Mouse (Mus musculus) forebrain, embryonic 10.5 days (tissue): ENCODE measurements around the gene Bcl6. TPM values are rescaled to one million over a fixed set of nuclear protein-coding genes. Genes with fewer than 3 reads are reported as not detected.

Experiments
- DNase-seq: peaks from one replicate; pipeline ENCODE4 v3.0.0-alpha.2; 2017; ENCODE audit warnings: low spot score; ENCODE audit errors: extremely low spot score
- H3K27ac ChIP-seq: fragments of 300-500 bp; sonication (generic); 2 replicates; pipeline ENCODE4 v1.5.1; 2016; ENCODE audit warnings: mild to moderate bottlenecking
- H3K27me3 ChIP-seq: fragments of 300-500 bp; sonication (generic); 2 replicates; pipeline ENCODE4 v1.6.1; 2016; ENCODE audit warnings: mild to moderate bottlenecking; ENCODE audit not compliant: poor library complexity, severe bottlenecking
- H3K36me3 ChIP-seq: fragments of 300-500 bp; sonication (generic); replicated peaks from 2 replicates; pipeline ENCODE4 v1.6.1; 2016; ENCODE audit warnings: mild to moderate bottlenecking, moderate library complexity
- H3K4me1 ChIP-seq: fragments of 300-500 bp; sonication (generic); 2 replicates; pipeline ENCODE4 v1.6.1; 2016
- H3K4me3 ChIP-seq: fragments of 300-500 bp; sonication (generic); 2 replicates; pipeline ENCODE4 v1.5.1; 2016; ENCODE audit warnings: mild to moderate bottlenecking, moderate library complexity
- H3K9me3 ChIP-seq: fragments of 300-500 bp; sonication (generic); 2 replicates; pipeline ENCODE4 v1.6.1; 2016; ENCODE audit warnings: mild to moderate bottlenecking, moderate library complexity
- WGBS: fragments of 180-500 bp; shearing (Covaris S2); methylation state at CpG from one replicate; pipeline ENCODE4 v1.1.7; 2016; 5-methylcytosine and 5-hydroxymethylcytosine counted together
- polyA plus RNA-seq: library from polyadenylated mRNA; unstranded; fragments of >200 nt; fragmentation: Nextera tagmentation; extraction: Ambion mirVana; gene quantifications from 2 replicates; pipeline ENCODE4 v1.2.1, GENCODE M21; 2016

The Bcl6 gene
- polyA plus RNA-seq, 1 experiment from 2014 or later: 0.25 TPM

DNA sequence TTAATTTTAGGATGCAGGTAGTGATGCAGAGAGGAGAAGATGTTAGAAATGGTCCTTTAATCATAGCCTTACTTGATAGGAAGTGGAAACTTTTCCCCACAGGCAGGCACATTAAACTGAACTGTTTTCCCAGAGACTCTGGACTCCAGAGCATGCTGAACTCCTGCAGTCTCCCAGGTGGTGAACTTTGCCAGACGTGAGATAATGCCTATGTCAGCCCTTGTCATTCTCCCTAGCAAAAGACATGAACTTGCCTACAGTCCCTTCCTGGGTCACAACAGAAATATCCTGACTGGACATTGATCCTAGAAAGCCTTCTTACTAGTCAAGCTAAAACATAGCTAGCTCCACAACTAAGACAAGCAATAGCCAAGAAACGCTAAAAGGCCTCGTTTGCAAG is 22.7 kb upstream of the Bcl6 start:
- DNase-seq: no peak
- H3K27me3 ChIP-seq: no peaks in the 10 kb centered on the region
- no peaks in the 10 kb centered on the region for H3K36me3 ChIP-seq
- no peak overlapping the region for H3K27ac ChIP-seq
- 83% methylated on average over 3 of the region's 3 CpGs for WGBS
- H3K9me3 ChIP-seq: no peaks in the 10 kb centered on the region
- H3K4me3 ChIP-seq: no peak overlapping the region
- H3K4me1 ChIP-seq: no peaks in the 10 kb centered on the region

DNA sequence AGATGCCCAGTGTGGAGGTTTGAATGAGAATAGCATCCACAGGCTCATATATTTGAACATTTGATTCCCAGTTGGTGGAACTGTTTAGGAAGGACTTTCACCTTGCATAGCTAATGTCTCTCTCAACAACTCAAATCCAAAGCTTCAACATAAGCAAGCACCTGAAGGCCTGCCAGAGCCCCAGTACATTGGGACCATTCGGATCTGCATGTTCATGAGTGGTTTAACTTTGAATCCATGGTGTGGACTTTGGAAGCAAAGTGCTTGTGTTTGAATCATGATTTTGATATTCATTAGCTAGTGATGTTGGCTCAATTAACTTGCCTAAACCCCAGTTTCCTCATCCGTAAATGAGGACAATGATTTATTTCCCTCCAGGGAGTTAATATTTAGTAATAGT is 21.2 kb upstream of the Bcl6 start:
- no peak for DNase-seq
- no peaks in the 10 kb centered on the region for H3K9me3 ChIP-seq
- WGBS: 92% methylated on average over 2 of the region's 2 CpGs
- H3K27me3 ChIP-seq: no peaks in the 10 kb centered on the region
- H3K27ac ChIP-seq: no peak overlapping the region
- no peaks in the 10 kb centered on the region for H3K4me1 ChIP-seq
- H3K4me3 ChIP-seq: no peak overlapping the region
- no peaks in the 10 kb centered on the region for H3K36me3 ChIP-seq

DNA sequence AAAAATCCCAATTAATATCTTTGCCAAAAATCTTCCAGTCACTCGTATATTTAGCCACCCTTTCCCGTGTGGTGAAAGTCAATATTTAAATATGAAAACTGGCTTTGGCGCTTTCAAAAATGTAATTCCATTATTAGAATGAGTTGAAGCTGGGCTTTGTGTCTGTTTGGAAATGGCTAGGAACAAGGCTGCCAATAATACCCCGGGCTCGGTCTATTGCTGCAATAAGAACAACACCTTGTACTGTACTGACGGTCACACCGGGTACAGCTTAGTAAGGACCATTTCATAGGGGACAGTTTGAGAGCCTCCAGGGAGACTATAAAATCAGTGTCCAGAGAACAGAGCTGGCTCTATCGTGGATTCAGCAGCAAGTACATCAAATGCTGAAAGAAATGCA is 17.3 kb upstream of the Bcl6 start:
- 92% methylated on average over 8 of the region's 8 CpGs for WGBS
- Histone ChIP-seq H3K27ac (no peak overlapping the region), H3K4me3 (no peak overlapping the region), H3K9me3 (no peaks in the 10 kb centered on the region), H3K27me3 (no peaks in the 10 kb centered on the region), H3K36me3 (no peaks in the 10 kb centered on the region), H3K4me1 (no peaks in the 10 kb centered on the region)
- DNase-seq: no peak

DNA sequence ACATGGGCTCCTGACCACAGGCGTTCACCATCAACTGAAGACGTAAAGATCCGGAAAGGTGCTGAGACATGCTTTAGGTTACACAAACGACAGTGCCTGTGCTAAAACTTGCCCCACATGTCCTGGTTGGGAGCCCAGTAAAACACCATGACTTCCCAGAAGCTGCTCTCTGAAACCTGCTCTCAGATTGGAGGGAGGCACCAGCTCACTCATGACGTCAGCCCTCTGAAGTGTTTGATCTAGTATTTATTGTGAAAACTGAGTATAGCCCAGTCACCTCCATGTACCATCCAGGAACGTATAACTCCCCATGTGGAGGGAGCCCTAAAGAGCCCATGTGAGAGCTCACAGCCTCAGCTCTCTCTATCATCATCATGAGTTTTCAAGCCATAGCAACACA is 9.3 kb upstream of the Bcl6 start:
- Histone ChIP-seq H3K27me3 (0 out of 2 replicates have a peak, but pooled peaks cover 3% of the 10 kb centered on the region), H3K4me3 (no peak overlapping the region), H3K9me3 (no peaks in the 10 kb centered on the region), H3K4me1 (peaks cover 7% of the 10 kb centered on the region; the same call in 1 of the 2 replicates), H3K27ac (no peak overlapping the region), H3K36me3 (no peaks in the 10 kb centered on the region)
- 93% methylated on average over 6 of the region's 6 CpGs for WGBS
- no peak for DNase-seq

DNA sequence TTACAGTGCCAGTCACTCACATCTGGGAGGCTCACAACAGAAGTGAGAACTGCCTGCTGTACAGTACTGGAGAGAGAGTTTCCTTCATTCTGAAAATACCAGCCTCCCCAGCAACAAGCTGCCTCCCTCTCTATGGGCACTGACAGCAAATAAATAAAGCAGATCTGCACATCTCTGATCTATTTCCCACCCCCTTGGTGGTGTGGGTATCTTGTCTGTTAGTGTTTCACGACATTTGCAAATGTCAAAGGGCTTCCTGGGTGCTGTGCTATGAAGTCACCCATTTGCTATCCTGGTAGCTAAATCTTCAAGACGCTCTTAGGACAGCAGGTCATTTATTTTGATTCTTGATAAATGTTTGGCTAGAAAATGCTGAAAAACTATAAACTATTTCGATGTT is 8.6 kb upstream of the Bcl6 start:
- Histone ChIP-seq H3K9me3 (no peaks in the 10 kb centered on the region), H3K27ac (no peak overlapping the region), H3K4me3 (no peak overlapping the region), H3K27me3 (0 out of 2 replicates have a peak, but pooled peaks cover 3% of the 10 kb centered on the region), H3K4me1 (peaks cover 7% of the 10 kb centered on the region; the same call in 1 of the 2 replicates), H3K36me3 (no peaks in the 10 kb centered on the region)
- DNase-seq: no peak
- 87% methylated on average over 3 of the region's 3 CpGs for WGBS

DNA sequence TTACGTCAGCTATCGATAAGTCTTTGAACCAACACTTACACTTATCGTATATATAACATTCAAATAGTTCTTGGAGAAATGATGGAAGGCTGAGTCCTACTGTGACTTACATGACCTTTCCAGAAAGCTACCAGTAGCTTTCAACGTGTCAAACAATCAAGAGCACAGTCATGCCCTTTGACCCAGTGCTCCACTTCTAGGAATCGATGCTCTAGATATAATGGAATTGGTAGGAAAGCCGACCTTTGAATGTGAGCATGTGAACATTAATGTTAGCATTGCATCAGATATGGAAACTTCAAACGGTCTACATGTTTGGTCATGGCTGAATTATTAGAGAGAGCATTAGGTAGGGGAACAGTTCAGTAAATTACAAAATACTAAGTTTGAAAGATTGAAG is 7.7 kb upstream of the Bcl6 start:
- H3K4me1 ChIP-seq: peaks cover 12% of the 10 kb centered on the region
- WGBS: 92% methylated on average over 7 of the region's 7 CpGs
- no peak overlapping the region for H3K4me3 ChIP-seq
- H3K27ac ChIP-seq: no peak overlapping the region
- no peak for DNase-seq
- no peaks in the 10 kb centered on the region for H3K36me3 ChIP-seq
- 0 out of 2 replicates have a peak, but pooled peaks cover 3% of the 10 kb centered on the region for H3K27me3 ChIP-seq
- no peaks in the 10 kb centered on the region for H3K9me3 ChIP-seq

DNA sequence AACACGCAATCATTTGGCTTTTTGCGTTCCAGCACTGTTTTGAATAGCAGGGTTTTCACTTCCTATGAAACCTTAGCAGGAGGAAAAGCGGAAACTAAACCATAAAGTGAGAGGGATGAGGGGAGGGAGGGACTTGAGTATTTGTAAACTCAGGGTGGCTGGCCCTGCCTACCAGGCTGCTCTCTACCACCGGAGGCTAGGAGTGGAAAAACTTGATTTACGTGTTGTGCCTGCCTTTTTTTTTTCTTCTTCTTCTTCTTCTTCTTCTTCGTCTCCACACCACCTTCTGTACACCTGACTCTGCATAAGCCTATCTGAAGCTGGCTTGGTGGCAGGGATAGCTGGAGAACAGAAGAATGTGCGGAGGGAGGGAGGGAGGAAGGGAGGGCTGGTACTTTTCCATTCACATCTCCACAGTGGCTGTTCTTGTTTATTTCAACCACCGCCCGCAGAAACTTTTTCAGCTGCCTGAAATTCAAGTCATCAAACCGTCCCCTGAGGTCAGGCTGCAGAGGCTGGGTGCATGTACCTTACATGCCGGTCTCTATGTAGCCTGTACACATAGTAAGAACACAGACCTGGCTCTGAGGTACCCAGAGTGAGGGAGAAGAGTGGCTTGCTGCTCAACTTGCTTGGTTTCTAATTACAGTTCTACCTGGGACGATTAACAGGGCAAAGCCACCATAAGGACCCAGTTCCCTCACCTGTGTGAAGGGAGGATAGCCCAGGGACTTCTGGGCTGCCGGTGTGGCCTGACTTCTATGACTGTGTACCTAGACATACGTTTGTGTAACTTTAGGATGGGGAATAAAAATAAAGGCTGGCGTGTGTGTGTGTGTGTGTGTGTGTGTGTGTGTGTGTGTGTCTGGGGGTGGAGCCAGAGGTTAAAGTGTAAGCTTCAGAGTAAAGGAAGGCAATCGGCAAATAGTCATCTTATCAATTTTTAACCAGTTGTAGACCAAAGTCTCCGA is 5.0 kb upstream of the Bcl6 start:
- Histone ChIP-seq H3K4me3 (no peak overlapping the region), H3K9me3 (no peaks in the 10 kb centered on the region), H3K27ac (no peak overlapping the region), H3K4me1 (peaks cover 33% of the 10 kb centered on the region), H3K36me3 (no peaks in the 10 kb centered on the region), H3K27me3 (peaks cover 15% of the 10 kb centered on the region)
- WGBS: 57% methylated on average over 17 of the region's 17 CpGs
- no peak for DNase-seq

DNA sequence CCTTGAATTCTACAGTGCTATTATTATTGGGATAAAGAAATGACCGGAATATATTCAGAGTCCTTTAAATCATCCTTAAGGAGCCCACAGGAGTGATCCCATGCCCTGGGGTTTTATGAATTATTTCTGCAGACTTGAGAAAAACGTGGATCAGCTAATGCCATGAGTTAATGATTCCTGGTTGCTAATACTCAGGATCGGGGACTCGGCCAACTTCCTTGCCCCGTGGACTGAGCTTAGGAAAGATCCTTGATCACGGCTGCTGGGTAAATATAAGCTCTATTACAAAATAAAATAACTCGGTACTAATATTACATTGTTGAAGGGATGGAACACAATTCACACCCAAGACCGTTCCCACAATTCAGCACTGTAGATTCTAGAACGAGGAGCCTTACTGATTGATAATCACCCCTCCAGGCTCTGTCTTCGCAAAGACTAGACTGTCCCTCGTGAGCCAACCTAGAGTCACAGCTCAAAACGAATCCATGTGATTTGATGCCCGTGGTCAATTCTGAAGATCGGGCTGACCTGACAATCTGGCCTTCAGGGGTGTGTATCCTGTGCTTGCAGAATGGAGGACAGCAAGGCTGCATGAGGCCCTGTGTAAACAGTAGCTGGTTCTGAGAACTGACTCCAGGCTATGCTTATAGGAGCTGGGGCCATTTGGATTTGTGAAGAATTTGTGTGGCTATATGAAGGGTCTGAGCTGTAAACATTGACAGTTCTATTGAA is 3.4 kb upstream of the Bcl6 start:
- Histone ChIP-seq H3K4me3 (no peak overlapping the region), H3K27me3 (peaks cover 17% of the 10 kb centered on the region), H3K36me3 (no peaks in the 10 kb centered on the region), H3K9me3 (no peaks in the 10 kb centered on the region), H3K27ac (no peak overlapping the region), H3K4me1 (peaks cover 35% of the 10 kb centered on the region)
- no peak for DNase-seq
- WGBS: 88% methylated on average over 14 of the region's 14 CpGs

DNA sequence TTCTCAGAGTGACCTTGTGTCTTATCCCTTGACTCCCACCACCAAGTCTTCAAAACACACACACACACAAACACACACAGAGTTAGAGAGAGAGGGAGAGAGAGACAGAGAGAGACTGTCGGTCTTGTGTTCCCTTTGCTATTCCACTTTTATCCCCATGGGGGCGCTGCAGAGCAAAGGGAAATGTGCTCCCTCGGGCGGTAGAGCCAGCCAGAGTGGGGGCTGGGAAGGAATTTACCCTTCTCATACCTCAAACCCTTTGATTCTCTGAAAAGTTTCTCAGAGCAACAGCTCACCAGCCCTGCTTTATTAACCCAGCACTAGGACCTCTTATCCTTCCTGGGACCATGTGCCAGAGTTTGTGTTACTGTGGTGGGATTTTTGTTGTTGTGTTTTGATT is 2.5 kb upstream of the Bcl6 start:
- no peaks in the 10 kb centered on the region for H3K36me3 ChIP-seq
- 3% methylated on average over 4 of the region's 4 CpGs for WGBS
- no peaks in the 10 kb centered on the region for H3K9me3 ChIP-seq
- peaks cover 25% of the 10 kb centered on the region for H3K27me3 ChIP-seq
- peak overlapping the region; percentile 20; the same call in 1 of the 2 replicates for H3K27ac ChIP-seq
- no peak overlapping the region for H3K4me3 ChIP-seq
- peaks cover 43% of the 10 kb centered on the region for H3K4me1 ChIP-seq
- peak; percentile 79 for DNase-seq

DNA sequence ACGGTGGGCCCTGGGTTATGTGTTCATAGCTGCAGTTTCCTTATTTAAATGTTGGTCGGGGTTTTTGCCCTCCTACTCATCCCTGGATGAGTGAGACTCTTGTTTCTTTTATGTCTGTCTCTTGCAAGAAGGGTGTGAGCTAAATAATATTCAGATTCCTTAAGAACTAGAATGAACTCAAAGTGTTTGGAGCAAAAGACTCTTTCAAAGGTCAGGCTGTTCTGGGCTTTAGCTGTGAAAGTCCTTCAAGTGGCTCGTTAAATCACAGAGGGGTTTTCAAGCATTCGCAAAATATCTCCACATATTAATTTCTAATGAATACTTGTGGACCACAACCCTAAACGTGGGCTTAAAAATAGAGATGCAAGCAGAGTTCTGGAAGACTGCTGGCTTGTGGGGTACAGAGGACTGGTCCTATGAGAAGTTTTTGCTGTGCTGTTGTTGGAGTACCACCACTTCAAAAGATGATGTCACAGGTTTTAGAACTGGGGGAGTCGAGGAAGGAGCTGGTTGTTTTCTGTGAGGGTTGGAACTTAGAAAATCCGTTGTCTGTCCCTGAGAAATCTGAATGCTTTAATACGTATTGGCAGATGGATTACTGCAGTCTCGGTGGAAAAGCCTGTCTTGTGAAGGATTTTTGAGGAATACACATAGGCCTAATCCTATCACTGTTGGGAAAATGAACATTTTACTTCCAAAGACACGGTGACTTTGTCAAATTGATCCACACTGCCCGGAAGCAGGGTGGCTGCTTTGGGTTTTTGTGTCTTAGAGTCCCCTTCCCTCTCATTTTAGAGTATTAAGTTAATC is 1.7 kb upstream of the Bcl6 start:
- WGBS: 24% methylated on average over 11 of the region's 11 CpGs
- no peak for DNase-seq
- Histone ChIP-seq H3K27ac (peak overlapping the region; percentile 97), H3K9me3 (no peaks in the 10 kb centered on the region), H3K4me1 (peaks cover 48% of the 10 kb centered on the region), H3K36me3 (no peaks in the 10 kb centered on the region), H3K4me3 (peak overlapping the region; percentile 80), H3K27me3 (peaks cover 33% of the 10 kb centered on the region)

DNA sequence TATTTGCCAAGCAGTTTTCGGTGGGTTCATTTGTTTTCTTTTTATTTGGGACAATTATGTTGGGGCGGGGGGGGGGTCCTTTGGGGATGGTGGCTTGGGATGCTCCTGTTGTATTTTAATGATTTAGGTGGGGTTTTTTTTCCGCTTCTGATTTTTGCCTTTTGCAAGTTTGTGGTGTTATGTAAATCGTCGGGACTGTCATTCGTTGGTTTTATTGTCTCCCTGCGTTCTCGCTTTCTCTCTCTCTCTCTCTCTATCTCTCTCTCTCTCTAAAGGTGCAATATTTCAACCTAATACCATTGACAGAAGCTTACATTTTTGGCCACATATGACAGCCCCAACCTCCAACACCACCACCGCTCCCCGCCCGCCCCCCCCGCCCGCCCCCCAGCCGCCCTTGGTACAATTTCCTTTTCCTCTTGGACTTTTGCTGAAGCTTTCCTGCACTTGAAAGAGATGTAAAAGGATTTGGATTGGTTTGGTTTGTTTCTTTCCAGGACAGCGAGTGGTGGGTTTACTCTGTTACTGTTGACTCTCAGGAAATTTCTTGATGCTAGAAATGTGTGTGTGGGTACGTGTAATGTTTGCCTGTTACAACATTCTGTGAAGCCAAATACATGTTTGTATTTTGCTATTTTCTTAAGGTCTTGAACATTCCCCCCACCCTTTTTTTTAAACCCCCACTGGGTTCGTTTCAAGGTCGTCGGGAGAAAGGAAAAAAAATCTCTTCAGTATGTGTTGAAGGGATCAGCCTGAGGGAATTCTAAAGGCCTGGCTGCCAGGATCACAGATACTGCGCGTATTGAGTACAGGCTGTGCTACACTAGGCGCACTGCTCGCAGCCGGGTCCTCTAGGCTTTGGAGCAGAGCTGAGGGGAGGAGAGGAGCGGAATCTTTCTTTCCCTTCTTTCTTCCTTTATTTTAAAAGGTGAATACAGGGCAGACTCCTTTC is 833 bp upstream of the Bcl6 start:
- peak; percentile 37 for DNase-seq
- Histone ChIP-seq H3K4me3 (peak overlapping the region; percentile 80), H3K27me3 (peaks cover 42% of the 10 kb centered on the region), H3K9me3 (no peaks in the 10 kb centered on the region), H3K36me3 (no peaks in the 10 kb centered on the region), H3K27ac (peak overlapping the region; percentile 97), H3K4me1 (peaks cover 55% of the 10 kb centered on the region)
- 1% methylated on average over 25 of the region's 25 CpGs for WGBS

DNA sequence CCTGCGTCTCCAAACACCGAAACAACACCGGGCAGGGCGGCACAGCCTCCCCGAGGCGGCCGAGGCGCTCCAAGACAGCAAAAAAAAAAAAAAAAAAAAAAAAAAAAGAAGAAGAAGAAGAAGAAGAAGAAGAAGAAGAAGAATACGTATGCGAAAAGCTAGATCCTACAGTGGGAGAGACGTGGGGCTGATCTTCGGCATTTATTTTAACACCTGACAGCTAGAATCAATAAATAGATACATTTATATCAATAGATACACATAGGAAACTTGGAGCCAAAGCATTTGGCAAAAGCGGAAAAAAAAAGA is 541 bp downstream of the Bcl6 start:
- H3K27ac ChIP-seq: peak overlapping the region; percentile 97
- H3K4me1 ChIP-seq: peaks cover 62% of the 10 kb centered on the region
- H3K9me3 ChIP-seq: no peaks in the 10 kb centered on the region
- no peaks in the 10 kb centered on the region for H3K36me3 ChIP-seq
- peaks cover 52% of the 10 kb centered on the region for H3K27me3 ChIP-seq
- DNase-seq: no peak
- WGBS: 0% methylated on average over 13 of the region's 13 CpGs
- H3K4me3 ChIP-seq: peak overlapping the region; percentile 80
